Mouse (Mus musculus): ENCODE measurements at regions not wholly inside any gene's neighbourhood (a gene's known extent, or its start where the extent isn't known, plus 50 kb on each side); places are given as distances from the start of the nearest gene placed in this dataset.

DNA sequence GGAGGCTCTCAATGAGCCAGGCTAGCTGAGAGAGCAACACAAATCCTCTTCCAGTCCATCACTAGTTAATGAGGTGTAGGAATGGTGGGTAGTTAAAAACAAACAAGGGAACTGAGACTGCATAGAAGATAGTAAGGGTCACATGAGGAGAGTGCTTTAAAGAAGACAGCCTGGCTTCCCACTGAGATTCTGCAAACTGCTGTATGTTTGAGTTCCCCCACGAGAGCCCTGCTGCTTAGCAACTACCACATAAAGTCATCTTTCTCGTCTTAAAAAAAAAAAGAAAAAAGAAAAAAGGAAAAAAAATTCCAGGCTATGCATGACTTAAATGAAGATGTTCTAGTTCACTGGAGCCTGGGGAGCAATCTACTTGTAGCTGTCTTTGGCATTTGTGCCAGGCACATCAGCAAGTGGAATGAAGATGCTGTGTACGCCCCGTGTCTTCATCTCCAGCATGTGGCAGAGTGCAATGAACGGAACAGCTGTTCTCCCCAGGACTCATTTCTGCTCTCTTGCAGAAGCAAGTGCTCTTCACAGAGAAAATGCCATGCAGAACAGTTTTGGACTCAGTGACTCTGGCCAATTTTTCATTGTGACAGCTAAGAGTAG is 113.2 kb upstream of the 1810046K07Rik start:
- no peak for ATAC-seq (replicated peaks; ENCODE audit: low FRiP score, low read depth)
- Histone ChIP-seq H3K9me3 (replicated peaks; ENCODE audit: low read length) (no peaks in the 10 kb centered on the region), H3K4me2 (ENCODE audit: low read length) (no peak overlapping the region), H3K4me3 (replicated peaks; ENCODE audit: low read depth, low read length) (no peak overlapping the region), H3K4me1 (replicated peaks; ENCODE audit: insufficient read depth, low read length) (no peaks in the 10 kb centered on the region), H3K36me3 (ENCODE audit: insufficient read depth, low read length) (no peaks in the 10 kb centered on the region), H3K9ac (ENCODE audit: low read depth, low read length) (no peak overlapping the region), H3K27me3 (ENCODE audit: insufficient read depth, low read length) (no peaks in the 10 kb centered on the region), H3K27ac (no peak overlapping the region)
- peak; percentile 67 for DNase-seq (ENCODE audit: low spot score)
- no peak for TF ChIP-seq CTCF (IDR thresholded peaks at IDR 0.05; ENCODE audit: low read depth)
- 18% methylated on average over 5 of the region's 5 CpGs for WGBS

- ATAC-seq (replicated peaks; ENCODE audit: low FRiP score, low read depth) (no peak), DNase-seq (ENCODE audit: low spot score) (no peak)
- H3K4me1 ChIP-seq (replicated peaks; ENCODE audit: insufficient read depth, low read length) = no peaks in the 10 kb centered on the region
- H3K27ac ChIP-seq = no peak overlapping the region
- no peak overlapping the region for H3K9ac ChIP-seq (ENCODE audit: low read depth, low read length)
- H3K4me2 ChIP-seq (ENCODE audit: low read length) = no peak overlapping the region
- no peaks in the 10 kb centered on the region for H3K36me3 ChIP-seq (ENCODE audit: insufficient read depth, low read length)
- H3K4me3 ChIP-seq (replicated peaks; ENCODE audit: low read depth, low read length) = no peak overlapping the region
- WGBS = 42% methylated on average over 2 of the region's 2 CpGs
- TF ChIP-seq CTCF (IDR thresholded peaks at IDR 0.05; ENCODE audit: low read depth) = no peak
- H3K27me3 ChIP-seq (ENCODE audit: insufficient read depth, low read length) = no peaks in the 10 kb centered on the region
- no peaks in the 10 kb centered on the region for H3K9me3 ChIP-seq (replicated peaks; ENCODE audit: low read length)
These were observed 127.0 kb upstream of the 1810046K07Rik start for GRCm38 (mm10) chr9:51455690-51456089.

DNA sequence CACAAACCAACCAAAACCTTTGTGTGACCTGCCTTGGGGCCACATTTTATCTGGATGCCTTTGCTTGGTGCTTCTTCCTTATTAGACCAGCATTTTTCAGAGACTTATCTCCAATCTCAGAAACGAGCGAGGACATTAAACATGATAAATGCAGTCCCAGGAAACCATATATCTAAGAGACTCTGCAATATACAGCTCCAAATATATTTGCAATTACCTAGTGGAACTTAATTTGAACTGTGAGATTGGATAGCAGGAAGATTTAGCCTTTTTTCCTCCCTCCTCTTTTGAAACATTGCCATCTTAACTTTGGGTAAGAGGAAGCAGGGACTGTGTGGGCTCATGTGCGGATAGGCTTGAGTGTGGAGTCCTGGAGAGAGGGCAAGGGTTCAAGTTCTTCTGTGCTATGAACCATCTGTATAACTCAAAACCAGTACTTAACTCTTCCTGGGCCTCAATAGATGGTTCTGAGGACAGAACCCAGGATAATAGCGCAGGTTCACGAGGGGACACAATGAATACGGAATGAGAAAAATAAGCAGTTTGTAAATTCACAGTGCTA is 133.8 kb upstream of the 1810046K07Rik start:
- Histone ChIP-seq H3K4me1 (replicated peaks; ENCODE audit: insufficient read depth, low read length) (no peaks in the 10 kb centered on the region), H3K9me3 (replicated peaks; ENCODE audit: low read length) (no peaks in the 10 kb centered on the region), H3K36me3 (ENCODE audit: insufficient read depth, low read length) (no peaks in the 10 kb centered on the region), H3K27me3 (ENCODE audit: insufficient read depth, low read length) (no peaks in the 10 kb centered on the region), H3K27ac (no peak overlapping the region), H3K4me2 (ENCODE audit: low read length) (no peak overlapping the region), H3K9ac (ENCODE audit: low read depth, low read length) (no peak overlapping the region), H3K4me3 (replicated peaks; ENCODE audit: low read depth, low read length) (no peak overlapping the region)
- 63% methylated on average over 6 of the region's 6 CpGs for WGBS
- DNase-seq (ENCODE audit: low spot score) (peak; percentile 59), ATAC-seq (replicated peaks; ENCODE audit: low FRiP score, low read depth) (no peak)
- TF ChIP-seq CTCF (IDR thresholded peaks at IDR 0.05; ENCODE audit: low read depth) = no peak

DNA sequence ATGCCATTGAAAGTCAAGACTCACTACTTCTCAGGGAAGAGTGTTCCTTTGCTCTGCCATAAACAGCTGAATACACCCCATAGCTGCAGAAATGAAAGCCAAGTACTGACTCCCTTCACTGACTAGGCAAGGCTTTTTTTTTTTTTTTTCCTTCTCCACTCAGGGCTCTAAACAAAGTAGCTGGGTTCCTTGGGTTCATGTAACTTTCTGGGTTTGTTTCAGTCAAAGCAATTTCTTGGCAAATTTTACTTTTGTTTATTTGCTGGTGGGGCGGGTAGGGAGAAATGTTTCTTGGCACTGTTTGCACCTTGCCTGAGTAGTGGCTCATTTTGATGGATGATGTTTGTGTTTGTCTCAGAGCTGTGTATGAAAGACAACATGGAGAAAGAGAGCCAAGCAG is 141.3 kb upstream of the 1810046K07Rik start:
- WGBS = 66% methylated on average over 1 of the region's 1 CpGs
- Histone ChIP-seq H3K9ac (ENCODE audit: low read depth, low read length) (no peak overlapping the region), H3K9me3 (replicated peaks; ENCODE audit: low read length) (no peaks in the 10 kb centered on the region), H3K4me1 (replicated peaks; ENCODE audit: insufficient read depth, low read length) (no peaks in the 10 kb centered on the region), H3K36me3 (ENCODE audit: insufficient read depth, low read length) (no peaks in the 10 kb centered on the region), H3K27me3 (ENCODE audit: insufficient read depth, low read length) (no peaks in the 10 kb centered on the region), H3K4me2 (ENCODE audit: low read length) (no peak overlapping the region), H3K27ac (no peak overlapping the region), H3K4me3 (replicated peaks; ENCODE audit: low read depth, low read length) (no peak overlapping the region)
- ATAC-seq (replicated peaks; ENCODE audit: low FRiP score, low read depth) (no peak), DNase-seq (ENCODE audit: low spot score) (no peak)
- no peak for TF ChIP-seq CTCF (IDR thresholded peaks at IDR 0.05; ENCODE audit: low read depth)

- no peaks in the 10 kb centered on the region for H3K4me1 ChIP-seq (replicated peaks; ENCODE audit: insufficient read depth, low read length)
- ATAC-seq (replicated peaks; ENCODE audit: low FRiP score, low read depth) (no peak), DNase-seq (ENCODE audit: low spot score) (no peak)
- no peak for TF ChIP-seq CTCF (IDR thresholded peaks at IDR 0.05; ENCODE audit: low read depth)
- no peak overlapping the region for H3K4me2 ChIP-seq (ENCODE audit: low read length)
- 59% methylated on average over 3 of the region's 3 CpGs for WGBS
- H3K27ac ChIP-seq = no peak overlapping the region
- no peaks in the 10 kb centered on the region for H3K36me3 ChIP-seq (ENCODE audit: insufficient read depth, low read length)
- H3K9ac ChIP-seq (ENCODE audit: low read depth, low read length) = no peak overlapping the region
- no peak overlapping the region for H3K4me3 ChIP-seq (replicated peaks; ENCODE audit: low read depth, low read length)
- no peaks in the 10 kb centered on the region for H3K9me3 ChIP-seq (replicated peaks; ENCODE audit: low read length)
- no peaks in the 10 kb centered on the region for H3K27me3 ChIP-seq (ENCODE audit: insufficient read depth, low read length)
These were observed 147.9 kb upstream of the 1810046K07Rik start for GRCm38 (mm10) chr9:51476511-51477056.

GRCm38 (mm10) chr9:51487840-51488239 is 159.1 kb upstream of the 1810046K07Rik start:
- Histone ChIP-seq H3K9me3 (replicated peaks; ENCODE audit: low read length) (no peaks in the 10 kb centered on the region), H3K9ac (ENCODE audit: low read depth, low read length) (no peak overlapping the region), H3K4me3 (replicated peaks; ENCODE audit: low read depth, low read length) (no peak overlapping the region), H3K27ac (no peak overlapping the region), H3K27me3 (ENCODE audit: insufficient read depth, low read length) (no peaks in the 10 kb centered on the region), H3K4me2 (ENCODE audit: low read length) (no peak overlapping the region), H3K4me1 (replicated peaks; ENCODE audit: insufficient read depth, low read length) (no peaks in the 10 kb centered on the region), H3K36me3 (ENCODE audit: insufficient read depth, low read length) (no peaks in the 10 kb centered on the region)
- DNase-seq (ENCODE audit: low spot score) = no peak
- WGBS = 62% methylated on average over 3 of the region's 3 CpGs
- no peak for TF ChIP-seq CTCF (IDR thresholded peaks at IDR 0.05; ENCODE audit: low read depth)
- ATAC-seq (replicated peaks; ENCODE audit: low FRiP score, low read depth) = no peak

Data from kidney, postnatal 0 days (tissue).